Mouse (Mus musculus) midbrain, embryonic 14.5 days (tissue): ENCODE results near the gene Phactr2. TPM values are rescaled to one million over a fixed set of nuclear protein-coding genes. Genes with fewer than 3 reads are reported as not detected.

Source experiments
- ATAC-seq: fragments of 200-750 bp; cut with Nextera tagmentation; 2 replicates; pipeline ENCODE4 v1.8.0; 2017; ENCODE audit warnings: moderate number of reproducible peaks, moderate library complexity; ENCODE audit not compliant: low FRiP score, low TSS enrichment
- DNase-seq: peaks from one replicate; pipeline ENCODE4 v3.0.0-alpha.2; 2015
- H3K27ac ChIP-seq: fragments of 300-500 bp; sonication (generic); replicated peaks from 2 replicates; pipeline ENCODE4 v1.5.1; 2014; ENCODE audit warnings: mild to moderate bottlenecking, low read depth, low read length, moderate library complexity
- H3K27me3 ChIP-seq: fragments of 300-500 bp; sonication (generic); 2 replicates; pipeline ENCODE4 v1.6.1; 2014; ENCODE audit warnings: low read length, control low read depth, mixed read lengths; ENCODE audit not compliant: control insufficient read depth, insufficient read depth
- H3K36me3 ChIP-seq: fragments of 300-500 bp; sonication (generic); 2 replicates; pipeline ENCODE4 v1.6.1; 2014; ENCODE audit warnings: low read length, control low read depth; ENCODE audit not compliant: control insufficient read depth, insufficient read depth
- H3K4me1 ChIP-seq: fragments of 300-500 bp; sonication (generic); 2 replicates; pipeline ENCODE4 v1.6.1; 2014; ENCODE audit warnings: mild to moderate bottlenecking, antibody characterized with exemption, low read length, control low read depth; ENCODE audit not compliant: control insufficient read depth, insufficient read depth
- H3K4me2 ChIP-seq: fragments of 300-500 bp; sonication (generic); 2 replicates; pipeline ENCODE4 v1.6.1; 2014; ENCODE audit warnings: mild to moderate bottlenecking, low read length, moderate library complexity
- H3K4me3 ChIP-seq: fragments of 300-500 bp; sonication (generic); replicated peaks from 2 replicates; pipeline ENCODE4 v1.5.1; 2014; ENCODE audit warnings: low read depth, low read length
- H3K9ac ChIP-seq: fragments of 300-500 bp; sonication (generic); replicated peaks from 2 replicates; pipeline ENCODE4 v1.6.1; 2014; ENCODE audit warnings: mild to moderate bottlenecking, low read length, moderate library complexity
- H3K9me3 ChIP-seq: fragments of 300-500 bp; sonication (generic); 2 replicates; pipeline ENCODE4 v1.6.1; 2016; ENCODE audit warnings: low read length, control low read depth, mixed read lengths; ENCODE audit not compliant: control insufficient read depth
- WGBS: fragments of 180-500 bp; shearing (Covaris S2); extraction: QIAGEN DNeasy Blood & Tissue Kit; methylation state at CpG from one replicate; pipeline ENCODE4 v1.1.7; 2014; 5-methylcytosine and 5-hydroxymethylcytosine counted together
- polyA plus RNA-seq: library from polyadenylated mRNA; unstranded; fragments of >200 nt; fragmentation: Nextera tagmentation; extraction: Ambion mirVana; gene quantifications from 2 replicates; pipeline ENCODE4 v1.2.1, GENCODE M21; 2014

The Phactr2 gene
- polyA plus RNA-seq, 1 experiment from 2014 or later = 6.3 TPM

DNA sequence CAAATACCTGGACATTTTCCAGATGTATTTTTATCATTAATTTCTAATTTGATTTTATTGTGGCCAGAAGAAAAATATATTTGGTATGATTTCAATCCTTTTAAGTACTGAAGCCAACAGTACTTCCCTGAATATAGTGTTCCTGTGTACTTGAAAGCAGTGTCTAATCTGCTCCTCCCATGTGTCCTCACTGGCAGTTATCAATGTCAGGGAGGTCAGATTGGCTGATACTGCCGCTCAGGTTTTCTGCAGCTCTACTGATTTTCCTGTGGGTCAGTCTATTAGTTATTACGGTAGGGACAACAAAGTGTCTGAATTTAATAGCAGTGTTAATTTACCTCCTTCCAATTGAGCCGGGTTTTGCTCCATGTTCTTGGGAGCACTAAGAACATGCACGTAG, 312.2 kb downstream of the Phactr2 start:
- Histone ChIP-seq H3K36me3 (no peaks in the 10 kb centered on the region), H3K9ac (no peak overlapping the region), H3K4me1 (no peaks in the 10 kb centered on the region), H3K4me2 (no peak overlapping the region), H3K9me3 (0 out of 2 replicates have a peak, but pooled peaks cover 3% of the 10 kb centered on the region), H3K27ac (no peak overlapping the region), H3K4me3 (no peak overlapping the region), H3K27me3 (no peaks in the 10 kb centered on the region)
- WGBS = 89% methylated on average over 4 of the region's 4 CpGs
- ATAC-seq (no peak), DNase-seq (no peak)

DNA sequence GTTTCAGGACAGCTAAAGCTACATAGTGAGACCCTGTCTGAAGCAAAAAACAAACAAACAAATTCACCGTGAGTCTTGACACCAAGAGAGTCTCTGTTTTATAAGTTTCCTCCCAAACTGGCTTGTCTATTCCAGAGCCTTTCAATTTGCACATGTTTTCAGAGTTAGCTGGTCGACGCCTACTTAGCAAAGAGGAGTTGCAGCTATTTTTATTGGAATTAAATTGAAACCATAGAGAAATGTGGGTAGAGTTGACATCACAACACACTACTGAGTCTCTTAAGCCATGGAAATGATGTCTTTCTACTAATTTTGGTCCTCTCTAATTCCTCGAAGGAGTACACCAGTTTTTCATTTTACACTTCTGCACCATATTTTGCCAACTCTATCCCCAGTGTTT, 313.3 kb downstream of the Phactr2 start:
- WGBS = 93% methylated on average over 4 of the region's 4 CpGs

More for the DNA sequence above, 313.3 kb downstream of the Phactr2 start:
- Histone ChIP-seq H3K27me3 (no peaks in the 10 kb centered on the region), H3K9ac (no peak overlapping the region), H3K27ac (no peak overlapping the region), H3K4me2 (no peak overlapping the region), H3K36me3 (no peaks in the 10 kb centered on the region), H3K4me1 (no peaks in the 10 kb centered on the region), H3K9me3 (0 out of 2 replicates have a peak, but pooled peaks cover 3% of the 10 kb centered on the region), H3K4me3 (no peak overlapping the region)
- ATAC-seq (no peak), DNase-seq (no peak)

Other genes with a start within 250 kb of the Phactr2 start
- 36.5 and 46.2 TPM in 2 replicates for gene Fuca2, start 25.1 kb upstream of the Phactr2 start, polyA plus RNA-seq
- 1.8 and 2.7 TPM in 2 replicates for gene Adat2, start 78.5 kb upstream of the Phactr2 start, polyA plus RNA-seq
- gene Pex3, start 78.7 kb upstream of the Phactr2 start, polyA plus RNA-seq = 34.7 and 36.1 TPM in 2 replicates